Mouse (Mus musculus) liver (tissue): ENCODE measurements around the gene Pianp.

Experiments
- DNase-seq: peaks from one replicate; pipeline ENCODE4 v3.0.0-alpha.2; 2020; ENCODE audit warnings: mixed read lengths

Pianp gene

GRCm38 (mm10) chr6:125008586-125009128 is 12.2 kb downstream of the Pianp start:
- DNase-seq: peak; percentile 95

GRCm38 (mm10) chr6:125009129-125009180 is 12.5 kb downstream of the Pianp start, which contains the start of gene Zfp384:
Gene Zfp384 (plus strand): TSS chr6:125009145.
- DNase-seq: no peak

- DNase-seq: peak; percentile 80
Observed at GRCm38 (mm10) chr6:125009181-125010073, 12.9 kb downstream of the Pianp start.

- DNase-seq: peak; percentile 79
Observed at GRCm38 (mm10) chr6:125017682-125018081, 21.2 kb downstream of the Pianp start.

- DNase-seq: peak; percentile 67
Observed at GRCm38 (mm10) chr6:125030532-125030931, 34.0 kb downstream of the Pianp start.

- DNase-seq: no peak
Observed at GRCm38 (mm10) chr6:125031604-125032003, 35.1 kb downstream of the Pianp start.

- DNase-seq: no peak
Observed at GRCm38 (mm10) chr6:125038666-125039065, 42.2 kb downstream of the Pianp start.

GRCm38 (mm10) chr6:125039131-125039530 is 42.6 kb downstream of the Pianp start:
- DNase-seq: no peak

- peak; percentile 88 for DNase-seq
Observed at GRCm38 (mm10) chr6:125039533-125040153, 43.1 kb downstream of the Pianp start, which contains the start of gene Ing4. Gene Ing4 (plus strand): TSS chr6:125039760.

GRCm38 (mm10) chr6:125040221-125040620 is 43.7 kb downstream of the Pianp start:
- DNase-seq: no peak

- DNase-seq: no peak
Observed at GRCm38 (mm10) chr6:125041047-125041446, 44.6 kb downstream of the Pianp start.

GRCm38 (mm10) chr6:125042081-125042480 is 45.6 kb downstream of the Pianp start:
- DNase-seq: no peak

- peak; percentile 82 for DNase-seq
Observed at GRCm38 (mm10) chr6:125046691-125047090, 50.2 kb downstream of the Pianp start.

- peak; percentile 45 for DNase-seq
Observed at GRCm38 (mm10) chr6:125049678-125050077, 53.2 kb downstream of the Pianp start, which contains the start of gene Acrbp. Gene Acrbp (plus strand): TSS chr6:125049689.

- DNase-seq: no peak
Observed at GRCm38 (mm10) chr6:125051237-125051636, 54.7 kb downstream of the Pianp start.
